Mouse (Mus musculus): ENCODE measurements around the gene Pax4.

Pax4 gene

GRCm38 (mm10) chr6:28396853-28397457 is 52.2 kb downstream of the Pax4 start:
- no peak for DNase-seq (ENCODE audit: low spot score in 2 of 2)

GRCm38 (mm10) chr6:28396051-28396852 is 52.9 kb downstream of the Pax4 start:
- DNase-seq (ENCODE audit: low spot score in 2 of 2), result no peak
